Mouse (Mus musculus): ENCODE results near the gene Sostdc1.

The Sostdc1 gene

GRCm38 (mm10) chr12:36313916-36314315 lies at the start of gene Sostdc1:
TSS of gene Sostdc1 (plus strand) at chr12:36314139.
- no peak for DNase-seq (ENCODE audit: inconsistent age in 2 of 2, low spot score in 1 of 2)

- no peak for DNase-seq (ENCODE audit: inconsistent age in 2 of 2, low spot score in 1 of 2)
Observed at GRCm38 (mm10) chr12:36267670-36268246, 46.2 kb upstream of the Sostdc1 start.

GRCm38 (mm10) chr12:36274823-36275222 lies 39.1 kb upstream of the Sostdc1 start:
- no peak for DNase-seq (ENCODE audit: inconsistent age in 2 of 2, low spot score in 1 of 2)

GRCm38 (mm10) chr12:36289634-36290033 lies 24.3 kb upstream of the Sostdc1 start:
- no peak for DNase-seq (ENCODE audit: inconsistent age in 2 of 2, low spot score in 1 of 2)

GRCm38 (mm10) chr12:36290465-36290864 lies 23.5 kb upstream of the Sostdc1 start:
- DNase-seq (ENCODE audit: inconsistent age in 2 of 2, low spot score in 1 of 2): no peak

GRCm38 (mm10) chr12:36291346-36291745 lies 22.6 kb upstream of the Sostdc1 start:
- no peak for DNase-seq (ENCODE audit: inconsistent age in 2 of 2, low spot score in 1 of 2)

GRCm38 (mm10) chr12:36302326-36302725 lies 11.6 kb upstream of the Sostdc1 start:
- no peak for DNase-seq (ENCODE audit: inconsistent age in 2 of 2, low spot score in 1 of 2)

GRCm38 (mm10) chr12:36302905-36303642 lies 10.9 kb upstream of the Sostdc1 start:
- no peak for DNase-seq (ENCODE audit: inconsistent age in 2 of 2, low spot score in 1 of 2)

- DNase-seq (ENCODE audit: inconsistent age in 2 of 2, low spot score in 1 of 2): no peak
Observed at GRCm38 (mm10) chr12:36308737-36309420, 5.1 kb upstream of the Sostdc1 start.

GRCm38 (mm10) chr12:36313015-36313414 lies 924 bp upstream of the Sostdc1 start:
- DNase-seq (ENCODE audit: inconsistent age in 2 of 2, low spot score in 1 of 2): no peak

- no peak for DNase-seq (ENCODE audit: inconsistent age in 2 of 2, low spot score in 1 of 2)
Observed at GRCm38 (mm10) chr12:36314446-36314845, 507 bp downstream of the Sostdc1 start.

- peak in 1 of 2 experiments; percentile 14 for DNase-seq (ENCODE audit: inconsistent age in 2 of 2, low spot score in 1 of 2)
Observed at GRCm38 (mm10) chr12:36315527-36315926, 1.6 kb downstream of the Sostdc1 start.

- no peak for DNase-seq (ENCODE audit: inconsistent age in 2 of 2, low spot score in 1 of 2)
Observed at GRCm38 (mm10) chr12:36316056-36316455, 2.1 kb downstream of the Sostdc1 start.

- peak; percentile 23 to 52 for DNase-seq (ENCODE audit: inconsistent age in 2 of 2, low spot score in 1 of 2)
Observed at GRCm38 (mm10) chr12:36317036-36317819, 3.3 kb downstream of the Sostdc1 start.

GRCm38 (mm10) chr12:36317820-36318135 lies 3.8 kb downstream of the Sostdc1 start:
- no peak for DNase-seq (ENCODE audit: inconsistent age in 2 of 2, low spot score in 1 of 2)

GRCm38 (mm10) chr12:36326101-36326521 lies 12.2 kb downstream of the Sostdc1 start:
- DNase-seq (ENCODE audit: inconsistent age in 2 of 2, low spot score in 1 of 2): no peak

GRCm38 (mm10) chr12:36332676-36333075 lies 18.7 kb downstream of the Sostdc1 start:
- no peak for DNase-seq (ENCODE audit: inconsistent age in 2 of 2, low spot score in 1 of 2)

- DNase-seq (ENCODE audit: inconsistent age in 2 of 2, low spot score in 1 of 2): no peak
Observed at GRCm38 (mm10) chr12:36333837-36334281, 19.9 kb downstream of the Sostdc1 start.

GRCm38 (mm10) chr12:36344131-36344530 lies 30.2 kb downstream of the Sostdc1 start:
- no peak for DNase-seq (ENCODE audit: inconsistent age in 2 of 2, low spot score in 1 of 2)

GRCm38 (mm10) chr12:36360064-36360463 lies 46.1 kb downstream of the Sostdc1 start:
- DNase-seq (ENCODE audit: inconsistent age in 2 of 2, low spot score in 1 of 2): no peak

GRCm38 (mm10) chr12:36360693-36361092 lies 46.8 kb downstream of the Sostdc1 start:
- DNase-seq (ENCODE audit: inconsistent age in 2 of 2, low spot score in 1 of 2): no peak

Data from adrenal gland, adult (tissue).